Comparison of ENCODE assay signal across 8 mouse cellular contexts in genomic region chr6:101534214-101535052, GRCm38 (mm10).
DNase-seq lines count a peak whose midpoint lies in the region; ATAC-seq and TF ChIP-seq lines count a peak whose summit lies in the region.

No protein-coding gene starts in this region.

- H3K9me3 ChIP-seq in heart, embryonic 10.5 days, result no peaks in the 10 kb centered on the region
- H3K9me3 ChIP-seq in ES-E14 (ENCODE audit: control insufficient read depth, insufficient read depth, low read depth, low read length), result no peaks in the 10 kb centered on the region
- H3K9me3 ChIP-seq in intestine, postnatal 0 days (ENCODE audit: control insufficient read depth), result no peaks in the 10 kb centered on the region

- intact Hi-C loops in heart, postnatal 10 days (cut with DNase I), result loop anchor here (1.0 to 10.0 kb wide), 6 partner anchors 62 to 650 kb away; no protein-coding TSS in a partner anchor

- no peak overlapping the region for H3K4me2 ChIP-seq in intestine, postnatal 0 days (replicated peaks; ENCODE audit: low read depth)

- no peak overlapping the region for H3K4me3 ChIP-seq in heart, embryonic 10.5 days
- no peak overlapping the region for H3K4me3 ChIP-seq in ES-E14 (ENCODE audit: insufficient read depth in 1 of 2, low read depth in 1 of 2, low read length in 2 of 2, poor library complexity in 1 of 2, severe bottlenecking in 1 of 2)
- no peak overlapping the region for H3K4me3 ChIP-seq in intestine, postnatal 0 days (ENCODE audit: low read depth, low read length)

- TF ChIP-seq CTCF in intestine, postnatal 0 days (IDR thresholded peaks at IDR 0.05; ENCODE audit: low read depth), result peak; percentile 89

- 57% methylated on average over 9 of the region's 9 CpGs for WGBS in heart, embryonic 10.5 days
- 51% methylated on average over 9 of the region's 9 CpGs for WGBS in intestine, postnatal 0 days

- H3K4me1 ChIP-seq in heart, embryonic 10.5 days, result peaks cover 5% of the 10 kb centered on the region
- no peaks in the 10 kb centered on the region for H3K4me1 ChIP-seq in ES-E14 (ENCODE audit: control insufficient read depth in 2 of 2, insufficient read depth in 2 of 2, low read length in 2 of 2, poor library complexity in 1 of 2)
- H3K4me1 ChIP-seq in intestine, postnatal 0 days (replicated peaks; ENCODE audit: control insufficient read depth, insufficient read depth, low read length), result no peaks in the 10 kb centered on the region

- no peak overlapping the region for H3K27ac ChIP-seq in heart, embryonic 10.5 days
- H3K27ac ChIP-seq in ES-E14 (ENCODE audit: insufficient read depth, low read depth, low read length, poor library complexity, severe bottlenecking), result no peak overlapping the region
- no peak overlapping the region for H3K27ac ChIP-seq in intestine, postnatal 0 days (ENCODE audit: low read depth, low read length)

- DNase-seq in heart, postnatal 10 days, result peak; percentile 48 to 61
- DNase-seq in heart, embryonic 10.5 days (ENCODE audit: low spot score), result no peak
- DNase-seq in ES-E14 (ENCODE audit: low read depth, low spot score) (no peak), MN1 (ENCODE audit: low spot score) (no peak)
- peak; percentile 75 for DNase-seq in embryo, embryonic 11 days
- DNase-seq in lung, postnatal 25 days (ENCODE audit: low spot score), result peak; percentile 29
- no peak for DNase-seq in frontal cortex, postnatal 25 days (ENCODE audit: low spot score in 2 of 2)

- no peaks in the 10 kb centered on the region for H3K27me3 ChIP-seq in heart, embryonic 10.5 days (ENCODE audit: insufficient read depth, poor library complexity, severe bottlenecking)
- H3K27me3 ChIP-seq in intestine, postnatal 0 days (replicated peaks; ENCODE audit: control insufficient read depth, insufficient read depth, low read length), result 0 out of 2 replicates have a peak, but pooled peaks cover 9% of the 10 kb centered on the region

- H3K9ac ChIP-seq in ES-E14 (ENCODE audit: insufficient read depth, low read depth, low read length, poor library complexity, severe bottlenecking), result no peak overlapping the region
- no peak overlapping the region for H3K9ac ChIP-seq in intestine, postnatal 0 days (ENCODE audit: low read depth, low read length)

- H3K36me3 ChIP-seq in heart, embryonic 10.5 days, result no peaks in the 10 kb centered on the region
- no peaks in the 10 kb centered on the region for H3K36me3 ChIP-seq in ES-E14 (ENCODE audit: control insufficient read depth, insufficient read depth, low read length, poor library complexity, severe bottlenecking)
- H3K36me3 ChIP-seq in intestine, postnatal 0 days (ENCODE audit: control insufficient read depth, insufficient read depth), result no peaks in the 10 kb centered on the region

- in situ Hi-C loops in ES-E14 (cut with MboI; ENCODE audit: low sequenced_read_pairs in 2 of 2, unreplicated experiment in 2 of 2), result loop anchor here in 1 of 2 experiments (10.0 kb wide), 2 partner anchors 260 to 650 kb away; no protein-coding TSS in a partner anchor

- no peak for ATAC-seq in intestine, postnatal 0 days

TF ChIP-seq in ES-E14, 5 proteins besides CTCF, POLR2A, EP300 and RAD21:
- peak; percentile 38; the same call in 1 of the 2 replicates for TF ChIP-seq ZC3H11A (IDR thresholded peaks at IDR 0.05; ENCODE audit: borderline replicate concordance, low read depth, low read length)
- TF ChIP-seq ZNF384 (IDR thresholded peaks at IDR 0.05; ENCODE audit: low read depth, low read length), result no peak
TF ChIP-seq in ES-E14: peak in this region for 1.

Comparison
In these comparisons a context has a peak if more than half of its experiments do, and no peak if none do; other contexts are left out.
1. DNase-seq: peak in heart, postnatal 10 days (2 of 2), embryo, embryonic 11 days (single experiment) and lung, postnatal 25 days (single experiment); none in heart, embryonic 10.5 days (single experiment), ES-E14 (single experiment), MN1 (single experiment) and frontal cortex, postnatal 25 days (0 of 2).